Mouse (Mus musculus) liver, embryonic 15.5 days (tissue): ENCODE data around the gene Gpr68. TPM values are rescaled to one million over a fixed set of nuclear protein-coding genes. Genes with fewer than 3 reads are reported as not detected.

Experiments
- ATAC-seq: fragments of 200-750 bp; cut with Nextera tagmentation; 2 replicates; pipeline ENCODE4 v1.8.0; 2017; ENCODE audit warnings: moderate number of reproducible peaks, mild to moderate bottlenecking, moderate library complexity; ENCODE audit not compliant: insufficient read depth
- H3K27ac ChIP-seq: fragments of 300-500 bp; sonication (generic); replicated peaks from 2 replicates; pipeline ENCODE4 v1.5.1; 2015; ENCODE audit warnings: mild to moderate bottlenecking, inconsistent platforms
- H3K27me3 ChIP-seq: fragments of 300-500 bp; sonication (generic); 2 replicates; pipeline ENCODE4 v1.6.1; 2015; ENCODE audit warnings: mild to moderate bottlenecking, inconsistent platforms
- H3K36me3 ChIP-seq: fragments of 300-500 bp; sonication (generic); replicated peaks from 2 replicates; pipeline ENCODE4 v1.6.1; 2015; ENCODE audit warnings: moderate library complexity, mild to moderate bottlenecking, inconsistent platforms
- H3K4me1 ChIP-seq: fragments of 300-500 bp; sonication (generic); replicated peaks from 2 replicates; pipeline ENCODE4 v1.6.1; 2015; ENCODE audit warnings: inconsistent platforms
- H3K4me2 ChIP-seq: fragments of 300-500 bp; sonication (generic); 2 replicates; pipeline ENCODE4 v1.6.1; 2015; ENCODE audit warnings: moderate library complexity, mild to moderate bottlenecking, inconsistent platforms
- H3K4me3 ChIP-seq: fragments of 300-500 bp; sonication (generic); replicated peaks from 2 replicates; pipeline ENCODE4 v1.5.1; 2015; ENCODE audit warnings: mild to moderate bottlenecking, inconsistent platforms
- H3K9ac ChIP-seq: fragments of 300-500 bp; sonication (generic); 2 replicates; pipeline ENCODE4 v1.6.1; 2015; ENCODE audit warnings: moderate library complexity, mild to moderate bottlenecking, inconsistent platforms
- H3K9me3 ChIP-seq: fragments of 300-500 bp; sonication (generic); replicated peaks from 2 replicates; pipeline ENCODE4 v1.6.1; 2016; ENCODE audit warnings: inconsistent platforms
- whole genome bisulfite sequencing: fragments of 180-500 bp; shearing (Covaris S2); methylation state at CpG from one replicate; pipeline ENCODE4 v1.1.7; 2015; ENCODE audit warnings: mixed read lengths; ENCODE audit not compliant: insufficient replicate concordance; 5-methylcytosine and 5-hydroxymethylcytosine counted together
- polyA plus RNA-seq: library from polyadenylated mRNA; unstranded; fragments of >200 nt; fragmentation: Nextera tagmentation; extraction: Ambion mirVana; gene quantifications from 2 replicates; pipeline ENCODE4 v1.2.1, GENCODE M21; 2015

Gpr68 gene
- polyA plus RNA-seq, 1 experiment from 2014 or later, result 0.07 TPM

- no peak for ATAC-seq
Measured at GRCm38 (mm10) chr12:100868049-100868622, 39.9 kb downstream of the Gpr68 start.

GRCm38 (mm10) chr12:100867097-100867496 is 40.9 kb downstream of the Gpr68 start:
- 62% methylated on average over 8 of the region's 8 CpGs for WGBS
- H3K4me2 ChIP-seq, result no peak overlapping the region
- no peaks in the 10 kb centered on the region for H3K4me1 ChIP-seq
- no peak for ATAC-seq
- no peaks in the 10 kb centered on the region for H3K36me3 ChIP-seq
- H3K9me3 ChIP-seq, result no peaks in the 10 kb centered on the region
- no peak overlapping the region for H3K27ac ChIP-seq
- H3K9ac ChIP-seq, result no peak overlapping the region
- H3K27me3 ChIP-seq, result no peaks in the 10 kb centered on the region
- no peak overlapping the region for H3K4me3 ChIP-seq

More at GRCm38 (mm10) chr12:100868049-100868622, 39.9 kb downstream of the Gpr68 start:
- no peak overlapping the region for H3K4me3 ChIP-seq
- no peak overlapping the region for H3K9ac ChIP-seq
- H3K9me3 ChIP-seq, result no peaks in the 10 kb centered on the region
- no peaks in the 10 kb centered on the region for H3K27me3 ChIP-seq
- H3K36me3 ChIP-seq, result no peaks in the 10 kb centered on the region
- 40% methylated on average over 4 of the region's 4 CpGs for WGBS
- H3K4me1 ChIP-seq, result no peaks in the 10 kb centered on the region
- no peak overlapping the region for H3K27ac ChIP-seq
- H3K4me2 ChIP-seq, result no peak overlapping the region

- H3K9me3 ChIP-seq, result no peaks in the 10 kb centered on the region
- H3K4me1 ChIP-seq, result no peaks in the 10 kb centered on the region
- H3K4me3 ChIP-seq, result no peak overlapping the region
- H3K4me2 ChIP-seq, result no peak overlapping the region
- no peak overlapping the region for H3K27ac ChIP-seq
- H3K9ac ChIP-seq, result no peak overlapping the region
- H3K36me3 ChIP-seq, result no peaks in the 10 kb centered on the region
- ATAC-seq, result no peak
- no peaks in the 10 kb centered on the region for H3K27me3 ChIP-seq
- WGBS, result 57% methylated on average over 11 of the region's 11 CpGs
Measured at GRCm38 (mm10) chr12:100865509-100866078, 42.4 kb downstream of the Gpr68 start.

DNA sequence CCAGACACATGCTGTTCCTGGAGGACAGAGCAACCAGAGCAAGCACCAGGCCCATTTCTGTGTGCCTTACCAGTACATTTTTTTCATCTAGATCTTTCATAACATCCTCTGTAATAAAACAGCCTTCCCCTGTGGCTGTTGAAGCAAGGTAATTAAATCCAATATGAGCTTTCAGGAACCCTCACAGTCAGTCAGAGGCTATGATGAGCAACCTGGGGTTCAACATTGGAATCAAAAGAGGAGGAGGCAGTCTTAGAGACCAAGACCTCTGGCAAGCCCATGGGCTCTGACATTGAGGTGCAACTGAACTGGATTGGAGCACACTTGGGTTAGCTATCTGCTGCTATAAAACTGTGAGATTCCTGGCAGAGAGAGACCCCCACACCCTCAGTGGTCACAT is 42.9 kb downstream of the Gpr68 start:
- ATAC-seq, result no peak
- Histone ChIP-seq H3K9ac (no peak overlapping the region), H3K27ac (no peak overlapping the region), H3K4me1 (no peaks in the 10 kb centered on the region), H3K9me3 (no peaks in the 10 kb centered on the region), H3K4me2 (no peak overlapping the region), H3K27me3 (no peaks in the 10 kb centered on the region), H3K4me3 (no peak overlapping the region), H3K36me3 (no peaks in the 10 kb centered on the region)

- H3K9me3 ChIP-seq, result no peaks in the 10 kb centered on the region
- H3K27me3 ChIP-seq, result no peaks in the 10 kb centered on the region
- no peak overlapping the region for H3K4me3 ChIP-seq
- H3K4me2 ChIP-seq, result no peak overlapping the region
- no peak overlapping the region for H3K27ac ChIP-seq
- H3K9ac ChIP-seq, result no peak overlapping the region
- no peaks in the 10 kb centered on the region for H3K4me1 ChIP-seq
- ATAC-seq, result 0 out of 2 replicates have a peak, but pooled peaks have one; percentile 22
- WGBS, result 75% methylated on average over 3 of the region's 3 CpGs
- no peaks in the 10 kb centered on the region for H3K36me3 ChIP-seq
Measured at GRCm38 (mm10) chr12:100862856-100863446, 45.0 kb downstream of the Gpr68 start.

DNA sequence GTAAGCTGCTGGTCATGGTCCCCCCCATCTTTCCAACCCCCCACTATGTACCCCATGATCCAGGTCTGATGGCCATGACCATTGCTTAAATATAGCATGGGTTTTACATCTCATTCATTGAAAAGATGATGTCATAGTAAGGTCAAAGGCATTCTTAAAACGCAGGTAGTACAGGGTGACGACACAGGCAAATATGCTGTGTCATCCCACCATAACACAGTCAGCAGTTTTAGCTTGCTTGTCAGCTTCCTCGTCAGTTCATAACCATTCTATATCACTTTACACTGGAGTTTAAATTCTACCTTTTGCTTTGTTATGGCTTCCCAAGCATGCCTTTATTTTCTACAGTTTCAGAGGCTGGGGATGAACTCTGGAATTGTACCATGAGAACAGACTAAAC is 45.7 kb downstream of the Gpr68 start:
- WGBS, result 26% methylated on average over 3 of the region's 3 CpGs

DNA sequence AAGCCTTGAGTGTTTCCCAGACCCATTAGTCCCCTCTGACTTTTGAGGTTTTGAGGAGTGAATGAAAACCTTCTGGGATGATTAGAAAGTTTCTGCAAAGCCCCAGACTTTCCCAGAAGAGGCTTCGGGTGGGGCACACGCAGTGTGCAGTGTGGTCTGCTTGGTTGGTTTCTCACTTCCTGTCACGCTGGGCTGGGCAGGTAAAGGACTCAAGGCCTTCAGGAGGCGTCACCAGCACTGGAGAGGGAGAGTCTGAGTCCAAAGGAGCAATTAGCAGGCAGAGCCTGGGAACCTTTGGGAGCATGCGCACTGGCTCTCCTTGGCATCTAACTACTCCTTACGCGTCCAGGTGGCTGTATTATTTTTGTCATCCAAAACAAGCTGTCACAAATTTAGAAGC is 50.2 kb downstream of the Gpr68 start:
- no peak overlapping the region for H3K4me2 ChIP-seq
- no peak overlapping the region for H3K27ac ChIP-seq
- no peak overlapping the region for H3K9ac ChIP-seq
- no peaks in the 10 kb centered on the region for H3K36me3 ChIP-seq
- H3K4me1 ChIP-seq, result no peaks in the 10 kb centered on the region
- no peak for ATAC-seq
- no peaks in the 10 kb centered on the region for H3K27me3 ChIP-seq
- 39% methylated on average over 7 of the region's 7 CpGs for WGBS
- no peaks in the 10 kb centered on the region for H3K9me3 ChIP-seq
- H3K4me3 ChIP-seq, result no peak overlapping the region

More for the DNA sequence above, 45.7 kb downstream of the Gpr68 start:
- Histone ChIP-seq H3K27ac (no peak overlapping the region), H3K36me3 (no peaks in the 10 kb centered on the region), H3K9ac (no peak overlapping the region), H3K4me2 (no peak overlapping the region), H3K27me3 (no peaks in the 10 kb centered on the region), H3K4me1 (no peaks in the 10 kb centered on the region), H3K9me3 (no peaks in the 10 kb centered on the region), H3K4me3 (no peak overlapping the region)
- no peak for ATAC-seq

GRCm38 (mm10) chr12:100856337-100856736 is 51.7 kb downstream of the Gpr68 start:
- no peak for ATAC-seq
- Histone ChIP-seq H3K9me3 (no peaks in the 10 kb centered on the region), H3K4me2 (no peak overlapping the region), H3K27ac (no peak overlapping the region), H3K27me3 (no peaks in the 10 kb centered on the region), H3K4me3 (no peak overlapping the region), H3K36me3 (no peaks in the 10 kb centered on the region), H3K9ac (no peak overlapping the region), H3K4me1 (no peaks in the 10 kb centered on the region)
- WGBS, result 55% methylated on average over 2 of the region's 2 CpGs

- WGBS, result 24% methylated on average over 3 of the region's 3 CpGs
- Histone ChIP-seq H3K4me3 (no peak overlapping the region), H3K27ac (no peak overlapping the region), H3K9ac (no peak overlapping the region), H3K4me1 (no peaks in the 10 kb centered on the region), H3K36me3 (no peaks in the 10 kb centered on the region), H3K4me2 (no peak overlapping the region), H3K27me3 (0 out of 2 replicates have a peak, but pooled peaks cover 3% of the 10 kb centered on the region), H3K9me3 (no peaks in the 10 kb centered on the region)
- no peak for ATAC-seq
Measured at GRCm38 (mm10) chr12:100852370-100852769, 55.6 kb downstream of the Gpr68 start.

GRCm38 (mm10) chr12:100849421-100850138 is 58.4 kb downstream of the Gpr68 start:
- Histone ChIP-seq H3K4me1 (no peaks in the 10 kb centered on the region), H3K4me3 (no peak overlapping the region), H3K4me2 (no peak overlapping the region), H3K27ac (no peak overlapping the region), H3K36me3 (no peaks in the 10 kb centered on the region), H3K9me3 (no peaks in the 10 kb centered on the region), H3K27me3 (0 out of 2 replicates have a peak, but pooled peaks cover 4% of the 10 kb centered on the region), H3K9ac (no peak overlapping the region)
- ATAC-seq, result peak; percentile 57
- WGBS, result 60% methylated on average over 7 of the region's 7 CpGs

DNA sequence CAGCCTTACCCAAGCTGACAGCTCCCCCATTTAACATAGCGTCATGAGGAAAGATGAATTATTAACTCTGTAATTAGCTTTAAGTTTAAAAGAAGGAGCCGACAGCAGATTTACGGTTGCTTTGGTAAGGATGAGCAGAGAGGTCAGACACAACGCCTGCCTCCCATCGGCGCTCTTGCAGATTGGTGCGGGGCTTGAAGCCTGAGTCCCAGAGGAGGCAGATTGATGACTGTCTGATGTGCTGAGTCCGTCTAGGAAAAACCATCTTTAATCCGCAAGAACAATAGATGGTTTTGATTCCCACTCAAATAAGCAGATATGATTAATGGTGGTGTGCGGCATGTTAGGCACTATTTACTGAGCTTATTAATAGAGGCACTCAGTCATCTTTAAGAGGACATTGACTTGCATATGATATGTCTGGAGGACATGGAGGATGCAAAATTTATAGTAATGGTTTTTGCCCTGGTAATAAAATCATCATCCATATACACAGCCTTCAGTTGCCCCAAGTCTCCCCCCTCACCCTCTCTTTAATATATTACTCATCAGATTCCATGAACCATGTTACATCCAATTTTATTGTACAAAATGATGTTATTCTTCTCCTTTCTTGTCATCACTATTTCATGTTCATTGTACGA is 60.4 kb downstream of the Gpr68 start:
- no peak overlapping the region for H3K9ac ChIP-seq
- no peaks in the 10 kb centered on the region for H3K9me3 ChIP-seq
- no peak for ATAC-seq
- no peak overlapping the region for H3K27ac ChIP-seq
- H3K36me3 ChIP-seq, result no peaks in the 10 kb centered on the region
- no peak overlapping the region for H3K4me2 ChIP-seq
- WGBS, result 69% methylated on average over 11 of the region's 11 CpGs
- no peaks in the 10 kb centered on the region for H3K4me1 ChIP-seq
- 0 out of 2 replicates have a peak, but pooled peaks cover 4% of the 10 kb centered on the region for H3K27me3 ChIP-seq
- H3K4me3 ChIP-seq, result no peak overlapping the region
